Mouse (Mus musculus) megakaryocyte-erythroid progenitor cell, adult 5-6 weeks (primary cell): ENCODE results near the gene Ephb1. TPM values are rescaled to one million over a fixed set of nuclear protein-coding genes. Genes with fewer than 3 reads are reported as not detected.

Source experiments
- ATAC-seq: replicated peaks from 2 replicates; pipeline ENCODE4 v1.8.0; 2016; ENCODE audit warnings: mild to moderate bottlenecking, inconsistent platforms; ENCODE audit not compliant: severe bottlenecking, poor library complexity, low FRiP score, low TSS enrichment
- total RNA-seq, 2 experiments: library from RNA; stranded (forward) in 1 of 2; stranded (reverse) in 1 of 2; fragments of 200-1000, 215-1000 nt in 1 of 2; fragments of >200 nt in 1 of 2; fragmentation: Nextera tagmentation in 1 of 2; gene quantifications; 2 replicates each; pipeline ENCODE4 v1.2.3; 2014 to 2017

The Ephb1 gene
- total RNA-seq, 2 experiments from 2014 or later: 0.09 TPM; not detected in 1

DNA sequence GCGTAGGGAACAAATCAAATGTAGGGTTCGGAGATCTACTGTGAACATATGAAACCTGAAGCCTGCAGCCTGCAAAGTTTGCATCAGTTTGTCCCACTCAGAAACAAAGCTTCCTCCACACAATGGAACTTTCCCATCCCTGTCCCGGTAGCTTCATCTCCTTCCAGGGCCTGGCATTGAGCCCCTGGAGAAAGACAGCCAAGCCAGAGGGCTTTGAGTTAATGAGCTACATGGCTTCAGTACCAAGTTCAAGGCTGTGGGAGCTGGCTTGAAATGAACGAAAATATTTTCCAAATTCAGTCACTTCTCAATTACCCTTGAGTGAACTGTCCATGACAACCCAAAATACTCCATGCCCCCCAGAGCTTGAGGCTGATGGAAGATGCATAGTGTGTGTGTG is 160.4 kb downstream of the Ephb1 start:
- ATAC-seq: no peak

DNA sequence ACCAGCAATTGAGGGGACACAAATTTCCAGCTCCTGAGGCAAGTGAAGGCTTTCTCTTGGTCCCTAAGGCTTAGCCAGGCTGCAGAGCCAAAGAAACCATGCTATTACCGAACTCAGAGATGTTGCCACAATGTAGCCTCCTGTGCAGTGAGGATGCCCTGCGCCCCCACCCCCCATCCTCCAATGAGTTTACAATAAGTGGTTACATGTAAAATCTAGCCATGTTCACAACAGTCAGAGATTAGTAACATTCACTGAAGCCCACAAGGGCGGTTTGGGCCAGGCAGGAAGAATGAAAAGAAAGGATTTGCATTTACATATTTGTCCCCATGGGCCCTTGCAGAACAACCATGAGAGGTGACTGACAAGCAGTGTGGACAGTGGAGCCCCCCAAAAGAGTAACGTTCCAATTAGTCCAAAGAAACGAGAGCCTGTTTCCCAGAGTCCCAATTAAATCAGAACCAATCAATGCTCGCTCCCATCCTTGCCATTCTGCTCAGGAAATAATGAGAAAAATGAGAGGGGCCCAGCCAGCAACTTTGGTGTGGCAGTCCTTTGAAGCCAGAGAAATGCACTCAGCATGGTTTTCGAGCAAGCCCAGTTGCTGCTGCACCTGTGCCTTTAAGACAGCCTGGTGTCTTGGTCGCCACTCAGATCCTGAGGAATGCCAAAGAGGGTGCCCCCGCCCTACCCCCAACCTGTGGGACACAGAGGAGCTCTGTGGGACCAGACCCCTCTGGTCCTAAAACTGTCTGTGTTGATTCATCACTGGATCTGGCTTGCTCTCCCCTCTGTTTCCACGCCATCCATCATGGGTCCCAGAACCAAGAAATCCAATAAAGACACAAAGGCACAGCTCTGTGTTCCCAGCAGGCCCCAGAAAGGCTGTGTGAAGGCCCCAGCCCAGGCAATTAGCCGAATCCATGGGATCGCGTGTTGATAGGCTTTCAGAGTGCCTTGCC is 161.5 kb downstream of the Ephb1 start:
- ATAC-seq: no peak

DNA sequence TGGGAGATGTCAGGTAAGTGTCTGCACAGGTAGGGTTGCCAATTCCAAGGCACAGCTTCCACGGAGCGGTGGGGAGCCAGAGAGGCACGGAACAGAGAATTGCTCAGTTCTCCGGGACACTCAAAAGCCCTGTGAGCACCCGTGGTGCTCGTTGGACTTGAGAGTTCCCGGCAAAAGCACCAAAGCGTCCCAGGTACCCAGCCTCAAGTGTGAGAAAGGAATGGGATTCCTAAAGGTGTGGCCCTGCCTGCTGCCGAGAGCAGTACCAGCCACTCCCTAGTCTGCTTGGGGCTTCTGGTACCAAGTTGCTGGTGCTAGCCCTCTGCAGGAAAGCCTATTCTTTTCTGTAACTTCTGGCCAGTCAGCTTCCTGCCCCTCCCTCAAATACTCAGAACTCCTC is 164.4 kb downstream of the Ephb1 start:
- no peak for ATAC-seq

DNA sequence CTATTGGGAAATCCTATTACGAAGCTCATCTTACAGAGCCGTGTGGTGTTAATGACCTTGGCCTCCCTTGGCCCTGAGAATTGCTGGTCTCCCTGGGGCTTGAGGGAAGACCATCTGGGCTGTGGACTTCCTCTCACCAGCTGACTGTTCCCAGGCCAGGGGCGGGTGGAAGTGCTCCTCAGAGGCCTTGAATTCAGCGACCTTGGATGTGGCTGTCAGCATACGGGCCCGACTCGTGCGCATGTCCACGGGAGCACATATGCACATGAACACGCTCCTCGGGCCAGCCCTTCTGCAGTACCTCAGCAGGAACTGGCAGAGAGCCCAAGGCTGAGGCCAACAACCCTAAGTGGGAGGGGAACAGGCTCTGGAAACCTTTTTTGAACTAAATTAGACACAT is 165.1 kb downstream of the Ephb1 start:
- ATAC-seq: no peak

DNA sequence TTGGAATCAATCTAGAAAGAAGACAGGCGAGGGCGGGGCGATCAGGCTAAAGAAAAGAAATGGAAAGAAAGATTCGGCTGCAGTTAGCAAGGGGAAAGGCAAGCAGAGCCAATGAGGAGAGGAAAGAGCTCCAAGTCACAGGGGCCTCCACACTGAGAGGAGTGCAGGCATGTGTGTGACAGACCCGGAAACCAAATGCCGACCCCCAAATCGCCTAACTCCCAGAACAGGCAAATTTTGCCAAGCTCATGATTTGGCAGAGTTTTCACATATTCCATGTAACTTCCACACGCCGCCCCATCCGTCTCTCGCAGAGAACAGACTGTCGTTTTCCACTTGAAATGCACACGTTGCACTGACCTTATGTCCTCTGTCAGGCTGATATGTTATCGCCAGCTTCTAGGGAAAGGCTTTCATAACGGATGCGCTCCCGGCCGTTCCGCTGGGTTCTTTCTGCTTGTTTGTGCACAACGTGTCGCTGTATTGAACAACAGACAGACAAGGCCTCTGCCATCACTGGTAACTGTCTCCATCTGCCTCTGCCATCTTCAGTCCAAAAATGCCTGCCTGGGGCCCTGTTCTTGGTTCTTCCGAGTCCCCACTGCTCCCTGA is 170.7 kb downstream of the Ephb1 start:
- no peak for ATAC-seq

DNA sequence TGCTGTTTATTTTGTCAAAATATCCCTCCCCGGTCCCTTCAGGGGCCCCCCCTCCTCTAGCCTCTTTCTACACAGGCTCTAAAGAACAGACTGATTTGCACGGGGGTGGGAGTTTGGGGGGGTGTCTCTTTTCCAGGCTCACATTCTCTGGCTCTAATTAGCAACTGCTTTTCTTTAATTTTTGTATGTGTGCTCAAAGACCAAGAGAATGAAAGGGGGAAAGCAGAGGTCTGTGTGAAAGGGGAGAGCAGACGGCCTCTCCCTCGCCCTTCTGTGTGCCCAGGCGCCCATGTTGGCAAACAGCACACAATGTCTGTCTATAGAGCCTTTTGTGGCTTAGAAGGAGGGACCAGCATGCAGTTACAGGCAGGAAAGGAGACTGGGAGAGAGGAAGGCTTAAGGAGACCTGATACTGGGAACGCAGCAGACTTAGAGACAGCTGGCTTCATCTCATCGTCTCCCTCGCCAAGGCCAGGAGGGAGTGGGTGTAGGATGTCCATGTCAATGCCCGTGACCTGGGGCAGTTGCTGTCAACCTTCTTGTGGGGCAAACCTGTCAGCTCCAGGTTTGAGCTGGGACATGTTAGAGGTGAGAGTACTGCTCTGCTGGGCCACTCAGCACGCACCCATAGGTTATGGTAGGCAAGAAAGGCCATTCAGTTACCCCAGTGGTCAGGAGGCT is 172.5 kb downstream of the Ephb1 start:
- ATAC-seq: no peak

DNA sequence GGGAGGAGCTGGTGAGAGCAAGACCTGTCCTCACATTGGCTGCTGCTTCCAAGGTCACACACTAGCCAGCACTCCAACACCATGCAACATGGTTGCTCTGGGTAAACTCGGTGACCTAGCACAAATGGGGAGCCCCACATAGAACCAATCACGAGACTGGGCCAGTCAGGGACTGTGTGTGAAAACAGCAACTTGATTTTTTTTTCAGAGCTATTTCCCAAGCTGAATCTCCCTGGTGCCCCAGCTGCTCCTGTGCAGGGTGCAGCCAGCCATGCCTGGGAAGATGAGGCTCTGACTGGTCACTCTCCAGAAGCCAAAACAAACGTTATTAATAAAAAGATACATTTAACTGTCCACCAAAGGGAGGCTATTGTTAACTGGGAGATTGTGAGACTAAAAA is 173.2 kb downstream of the Ephb1 start:
- ATAC-seq: no peak

DNA sequence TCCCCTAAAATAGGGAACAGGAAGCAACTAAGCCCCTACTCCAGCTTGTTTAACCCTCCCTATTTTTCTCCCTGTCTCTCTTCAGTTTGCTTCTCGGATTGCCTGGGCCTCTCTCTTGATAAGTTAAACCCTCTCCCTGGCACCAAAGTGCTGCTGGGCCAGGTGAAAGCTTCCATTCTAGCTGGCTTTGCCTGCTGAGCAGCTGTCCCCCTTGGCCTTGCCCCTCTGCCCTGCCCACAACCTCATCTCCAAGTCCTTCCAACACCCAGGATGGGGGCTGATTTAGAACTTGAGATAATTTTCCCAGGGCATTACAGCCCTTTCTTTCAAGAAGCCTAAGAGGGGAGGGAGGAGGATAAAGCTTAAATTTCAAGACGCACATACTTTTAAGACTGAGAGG is 174.0 kb downstream of the Ephb1 start:
- ATAC-seq: no peak

DNA sequence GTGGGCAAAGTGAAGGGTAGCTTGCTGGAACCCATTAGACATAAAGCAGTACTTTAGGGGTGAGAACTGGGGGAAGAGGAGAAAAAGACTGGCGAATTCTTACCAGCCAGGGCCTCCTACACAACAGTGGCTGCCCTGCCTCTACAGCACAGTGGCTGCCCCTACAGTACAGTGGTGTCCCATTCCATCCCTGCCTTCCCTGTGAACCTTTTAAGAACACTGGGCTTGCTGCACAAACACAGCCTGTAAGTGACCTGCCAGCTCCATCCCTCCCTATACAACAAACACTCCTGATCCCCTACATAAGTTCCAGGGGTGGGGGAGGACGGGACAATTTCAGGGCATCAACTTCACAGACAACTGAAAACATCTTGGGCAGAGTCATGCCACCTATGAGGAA is 174.4 kb downstream of the Ephb1 start:
- ATAC-seq: no peak

DNA sequence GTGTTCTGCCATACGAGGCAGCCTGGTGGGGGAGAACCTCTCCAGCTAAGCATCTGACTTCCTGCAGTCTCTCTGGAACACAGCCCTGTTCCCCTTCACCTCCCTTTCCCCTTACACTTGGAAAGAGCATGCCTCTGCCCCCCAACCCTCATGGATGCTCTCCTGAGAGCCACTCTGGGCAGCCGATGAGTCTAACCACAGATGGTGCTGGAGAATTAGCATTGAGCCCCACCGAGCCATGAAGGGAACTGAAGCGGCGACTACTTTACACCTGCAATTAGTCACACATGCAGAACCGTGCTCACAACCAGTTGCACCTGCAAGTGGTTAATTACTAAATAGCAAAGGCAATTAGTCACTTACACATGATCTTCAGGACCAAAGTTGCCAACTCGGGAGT is 184.8 kb downstream of the Ephb1 start:
- ATAC-seq: no peak

DNA sequence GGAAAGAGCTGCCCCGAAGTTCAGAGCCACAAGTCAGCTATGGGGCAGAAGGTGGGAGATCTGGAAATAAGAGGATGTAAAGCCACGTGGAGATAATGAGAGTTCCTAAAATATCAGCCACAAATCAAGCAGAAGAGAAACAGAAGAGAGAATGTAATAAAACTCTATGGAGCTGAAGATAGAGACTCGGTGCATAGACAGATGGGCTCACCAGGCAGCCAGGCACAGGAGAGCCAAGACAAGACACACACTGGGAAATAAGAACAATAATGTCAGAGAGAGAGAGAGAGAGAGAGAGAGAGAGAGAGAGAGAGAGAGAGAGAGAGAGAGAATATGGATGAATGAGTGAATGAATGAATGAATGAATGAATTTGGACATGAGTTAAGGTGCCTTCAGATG is 198.6 kb downstream of the Ephb1 start:
- ATAC-seq: no peak

DNA sequence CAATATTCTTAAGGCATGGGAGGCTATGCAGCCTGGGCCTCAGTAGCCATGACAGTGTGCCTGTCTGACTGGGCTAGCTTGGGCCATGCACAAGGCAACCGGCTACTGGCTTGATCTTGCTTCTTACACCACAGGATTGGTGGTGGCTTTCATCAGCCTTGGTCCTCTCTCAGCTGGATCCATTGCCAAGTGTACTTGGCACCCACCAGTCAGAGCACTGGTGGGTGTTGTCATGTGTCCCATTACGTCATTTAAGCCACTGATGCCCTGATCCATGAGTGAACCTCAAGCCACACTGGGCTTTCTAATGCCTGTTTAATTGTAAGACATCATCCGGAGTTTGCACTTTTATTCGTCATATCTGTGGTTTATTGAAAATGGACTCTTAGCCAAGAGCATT is 215.3 kb downstream of the Ephb1 start:
- no peak for ATAC-seq

DNA sequence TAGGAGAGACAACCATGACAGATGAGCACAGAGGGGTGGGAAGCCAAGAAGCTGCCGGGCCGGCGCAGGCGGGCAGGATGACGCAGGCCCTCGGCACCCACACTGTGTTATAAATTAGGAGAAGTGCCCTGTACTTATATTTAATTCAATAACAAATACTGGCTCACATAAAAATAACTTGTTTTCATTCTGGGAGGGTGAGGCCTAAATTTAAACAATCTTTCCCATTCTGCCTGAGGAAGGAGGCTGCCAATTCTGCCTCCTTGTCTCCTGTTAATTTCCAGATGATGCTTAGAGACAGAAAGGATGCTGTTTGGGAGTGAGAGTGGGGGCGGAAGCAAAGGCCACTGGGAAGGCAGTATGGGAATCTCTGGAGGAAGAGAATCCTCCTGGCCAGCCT is 215.8 kb downstream of the Ephb1 start:
- ATAC-seq: no peak

DNA sequence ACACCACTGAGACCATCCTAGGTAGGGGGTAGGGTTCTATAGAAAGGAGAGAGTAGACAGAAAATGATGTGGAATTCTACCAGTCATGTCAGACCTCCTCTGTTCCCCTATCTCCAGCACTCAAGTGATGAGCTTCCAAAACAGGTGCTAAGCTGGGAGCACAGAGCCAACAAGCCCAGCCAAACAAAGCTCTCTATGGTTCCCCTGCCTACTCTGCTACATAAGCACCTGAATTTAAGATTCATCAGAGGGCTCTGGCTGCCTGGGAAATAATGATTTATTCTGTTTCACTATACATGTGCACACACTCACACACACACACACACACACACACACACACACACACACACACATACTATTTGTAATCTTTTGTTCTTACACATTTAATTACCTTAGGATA is 216.3 kb downstream of the Ephb1 start:
- no peak for ATAC-seq

DNA sequence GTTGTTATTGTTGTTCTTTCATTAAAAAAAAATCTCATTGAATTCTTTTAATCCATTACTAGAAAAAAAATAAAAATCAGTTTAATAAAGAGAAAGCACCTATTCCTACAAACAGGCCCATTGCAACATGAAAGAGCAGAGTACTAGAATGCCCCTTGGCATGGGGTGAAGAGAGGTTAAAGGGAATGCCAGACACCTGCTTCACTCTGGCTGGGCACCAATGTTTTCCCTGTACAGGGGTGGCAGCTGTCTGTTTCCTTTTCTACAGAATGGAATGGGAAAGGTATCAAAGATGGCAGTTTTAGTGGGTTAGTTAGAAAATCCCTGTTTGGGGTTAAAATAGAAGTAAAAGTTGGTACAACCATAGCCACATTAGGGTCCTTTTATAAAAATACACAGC is 224.0 kb downstream of the Ephb1 start:
- ATAC-seq: no peak

DNA sequence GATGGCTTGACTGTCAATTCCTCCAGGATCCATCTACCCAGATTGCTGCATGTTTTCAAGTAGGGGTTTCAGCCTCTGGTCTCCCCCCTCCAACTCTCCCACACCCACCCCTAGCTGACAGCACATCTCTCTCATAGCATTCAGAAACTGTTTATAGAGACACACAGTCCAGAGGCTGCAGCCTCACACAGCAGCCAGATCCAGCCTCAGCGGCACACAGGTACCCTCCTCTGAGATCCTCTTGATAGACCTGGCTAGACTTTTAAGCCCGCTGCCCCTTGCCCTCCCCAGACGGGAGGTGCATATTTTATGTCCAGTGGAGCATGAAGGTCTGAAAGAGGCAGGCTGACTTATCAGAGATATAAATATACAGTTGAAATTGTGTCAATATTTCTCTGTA is 228.0 kb downstream of the Ephb1 start:
- ATAC-seq: no peak

DNA sequence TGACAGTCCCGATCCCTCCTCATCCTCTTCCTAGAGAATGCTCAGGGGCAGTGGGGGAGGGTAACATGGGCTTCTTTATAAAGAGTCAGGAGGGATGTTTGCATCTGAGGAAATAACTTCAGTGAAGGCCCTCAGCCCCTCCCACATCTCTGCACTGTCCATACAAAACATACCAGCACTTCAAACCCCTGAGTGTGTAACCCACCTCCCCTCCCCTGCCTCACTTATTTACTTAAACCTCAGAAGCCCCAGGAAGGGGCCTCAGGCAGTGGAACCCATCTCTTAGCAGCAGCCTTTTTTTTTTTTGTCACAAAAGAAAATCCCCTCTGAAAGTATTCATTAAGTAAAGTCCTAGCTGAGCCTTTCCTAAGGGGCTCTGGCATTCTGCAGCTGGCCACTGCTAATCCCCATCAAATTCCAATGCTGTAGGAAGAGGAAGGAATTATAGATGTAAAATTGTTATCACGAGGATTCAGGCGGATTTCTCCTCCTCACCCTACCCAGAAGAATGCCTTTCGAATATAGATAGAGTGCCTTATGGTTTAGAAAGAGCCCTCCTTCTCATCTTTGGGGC is 231.5 kb downstream of the Ephb1 start:
- ATAC-seq: no peak

DNA sequence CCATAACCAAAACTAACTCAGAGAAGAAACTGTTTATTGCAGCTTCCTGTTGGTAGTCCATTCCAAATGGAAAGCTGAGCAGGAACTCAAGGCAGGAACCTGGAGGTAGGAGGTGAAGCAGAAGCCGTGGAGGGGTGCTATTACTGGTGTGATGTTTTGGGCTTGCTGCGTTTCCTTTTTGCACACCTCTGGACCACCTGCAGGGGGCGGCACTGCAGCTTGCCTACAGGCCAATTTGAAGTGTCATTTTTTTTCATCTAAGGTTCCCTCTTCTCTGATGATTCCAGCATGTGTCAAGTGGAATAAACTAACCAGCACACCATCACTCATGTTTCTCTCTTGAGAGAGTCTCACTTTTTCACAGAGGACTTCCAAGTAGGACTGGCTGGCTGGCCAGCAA is 235.1 kb downstream of the Ephb1 start:
- no peak for ATAC-seq

DNA sequence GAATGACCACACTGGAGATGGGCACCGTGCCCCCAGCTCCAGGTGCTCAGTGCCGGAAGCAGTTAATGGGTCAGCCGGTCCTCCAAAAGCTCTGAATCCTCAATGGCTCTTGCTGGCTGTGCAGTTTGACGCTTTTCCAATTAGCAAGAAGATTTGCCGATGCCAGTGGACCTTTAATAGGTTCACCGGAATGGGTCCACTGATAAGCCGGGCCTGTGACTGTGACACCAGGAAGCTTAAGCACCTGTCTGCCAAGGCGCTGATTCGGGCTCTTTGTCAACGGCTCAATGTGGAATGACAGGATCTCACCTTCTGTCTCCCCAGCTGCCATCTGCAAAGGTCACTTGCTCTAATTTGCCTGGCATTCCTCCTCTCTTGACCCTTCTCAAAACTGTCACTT is 239.2 kb downstream of the Ephb1 start:
- ATAC-seq: no peak

DNA sequence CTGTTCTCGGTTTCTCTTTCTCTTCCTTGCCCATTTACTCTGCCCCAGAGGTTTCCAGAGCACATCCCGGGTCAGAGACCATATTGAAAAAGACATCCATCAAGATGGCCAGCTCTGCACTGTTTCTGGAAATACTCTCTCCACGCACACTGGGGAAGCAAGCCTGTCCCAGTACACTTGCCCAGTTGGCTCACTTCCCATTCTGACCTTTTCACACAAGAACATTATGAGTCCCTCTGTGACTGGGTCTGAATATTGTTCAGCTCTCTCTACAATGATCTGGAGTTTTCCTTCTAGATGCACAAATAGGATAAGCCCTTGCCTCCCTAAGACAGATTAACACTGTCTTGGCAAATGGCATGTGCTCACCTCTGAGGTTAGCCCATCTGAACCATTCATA is 243.0 kb downstream of the Ephb1 start:
- no peak for ATAC-seq
